Mouse (Mus musculus) heart, embryonic 10.5 days (tissue): ENCODE results near the gene Notch2. TPM values are rescaled to one million over a fixed set of nuclear protein-coding genes. Genes with fewer than 3 reads are reported as not detected.
A peak's percentile ranks its signal among the peaks of the same experiment; 100 is the strongest.

Source experiments
- DNase-seq: peaks from one replicate; pipeline ENCODE4 v3.0.0-alpha.2; 2017; ENCODE audit warnings: low spot score
- H3K27ac ChIP-seq: fragments of 300-500 bp; sonication (generic); 2 replicates; pipeline ENCODE4 v1.5.1; 2016; ENCODE audit warnings: mild to moderate bottlenecking
- H3K27me3 ChIP-seq: fragments of 300-500 bp; sonication (generic); 2 replicates; pipeline ENCODE4 v1.6.1; 2016; ENCODE audit warnings: mild to moderate bottlenecking; ENCODE audit not compliant: poor library complexity, insufficient read depth, severe bottlenecking
- H3K36me3 ChIP-seq: fragments of 300-500 bp; sonication (generic); 2 replicates; pipeline ENCODE4 v1.6.1; 2016; ENCODE audit warnings: mild to moderate bottlenecking, moderate library complexity
- H3K4me1 ChIP-seq: fragments of 300-500 bp; sonication (generic); 2 replicates; pipeline ENCODE4 v1.6.1; 2016; ENCODE audit warnings: mild to moderate bottlenecking
- H3K4me3 ChIP-seq: fragments of 300-500 bp; sonication (generic); 2 replicates; pipeline ENCODE4 v1.5.1; 2016; ENCODE audit warnings: mild to moderate bottlenecking, moderate library complexity
- H3K9me3 ChIP-seq: fragments of 300-500 bp; sonication (generic); 2 replicates; pipeline ENCODE4 v1.6.1; 2016; ENCODE audit warnings: mild to moderate bottlenecking, moderate library complexity
- WGBS: fragments of 180-500 bp; shearing (Covaris S2); methylation state at CpG from one replicate; pipeline ENCODE4 v1.1.7; 2016; 5-methylcytosine and 5-hydroxymethylcytosine counted together
- polyA plus RNA-seq: library from polyadenylated mRNA; unstranded; fragments of >200 nt; fragmentation: Nextera tagmentation; extraction: Ambion mirVana; gene quantifications from 2 replicates; pipeline ENCODE4 v1.2.1, GENCODE M21; 2016

Notch2 gene
- polyA plus RNA-seq, 1 experiment from 2014 or later: 16.8 TPM

DNA sequence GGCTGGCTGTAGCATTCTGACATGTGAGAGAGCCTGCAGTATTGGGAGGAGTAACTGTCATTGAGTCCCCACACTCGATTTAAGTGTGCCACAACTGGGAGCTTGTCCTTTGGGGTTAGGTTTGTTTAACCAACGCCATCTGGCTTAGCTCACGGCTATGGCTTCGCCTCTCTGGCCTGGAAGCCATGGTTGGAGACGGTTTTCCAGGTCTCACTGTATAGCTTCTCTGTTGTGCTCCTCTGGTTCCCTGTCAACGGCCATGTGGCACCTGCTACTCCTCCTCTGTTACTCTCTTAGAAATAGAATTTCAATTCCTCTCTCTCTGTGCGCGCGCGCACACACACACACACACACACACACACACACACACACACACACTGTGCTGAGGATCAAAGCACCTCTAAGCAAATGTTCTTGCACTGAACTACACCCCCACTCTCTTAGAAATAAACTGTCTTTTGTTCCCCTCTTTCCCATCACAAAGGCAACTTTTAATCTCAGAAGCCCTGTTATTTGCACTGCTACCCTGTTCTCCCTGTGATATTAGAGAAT, 171.9 kb downstream of the Notch2 start:
- no peaks in the 10 kb centered on the region for H3K36me3 ChIP-seq
- H3K4me1 ChIP-seq: no peaks in the 10 kb centered on the region
- H3K4me3 ChIP-seq: no peak overlapping the region
- DNase-seq: no peak
- 71% methylated on average over 10 of the region's 10 CpGs for WGBS
- no peak overlapping the region for H3K27ac ChIP-seq
- no peaks in the 10 kb centered on the region for H3K27me3 ChIP-seq
- H3K9me3 ChIP-seq: no peaks in the 10 kb centered on the region

DNA sequence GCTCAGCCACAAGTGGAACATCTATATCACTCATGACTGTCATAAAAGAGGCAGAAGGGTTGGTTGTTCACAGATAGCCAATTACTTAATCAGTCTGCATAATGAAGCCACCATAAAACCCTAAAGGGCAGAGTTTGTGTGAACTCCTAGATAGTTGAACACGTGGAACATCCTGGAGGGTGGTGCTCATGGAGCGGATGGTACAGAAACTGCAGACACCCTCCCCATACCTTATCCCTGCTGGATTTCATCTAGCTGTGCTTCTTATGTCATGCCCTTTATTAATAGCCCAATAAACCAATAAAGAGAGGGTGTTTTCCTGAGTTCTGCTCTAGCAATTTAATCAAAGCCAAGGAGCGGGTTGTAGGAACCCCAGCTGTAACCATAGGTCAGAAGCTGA, 174.4 kb downstream of the Notch2 start:
- no peak for DNase-seq
- Histone ChIP-seq H3K4me3 (no peak overlapping the region), H3K4me1 (no peaks in the 10 kb centered on the region), H3K27ac (no peak overlapping the region), H3K9me3 (no peaks in the 10 kb centered on the region), H3K36me3 (no peaks in the 10 kb centered on the region), H3K27me3 (no peaks in the 10 kb centered on the region)
- WGBS: 84% methylated on average over 3 of the region's 3 CpGs

DNA sequence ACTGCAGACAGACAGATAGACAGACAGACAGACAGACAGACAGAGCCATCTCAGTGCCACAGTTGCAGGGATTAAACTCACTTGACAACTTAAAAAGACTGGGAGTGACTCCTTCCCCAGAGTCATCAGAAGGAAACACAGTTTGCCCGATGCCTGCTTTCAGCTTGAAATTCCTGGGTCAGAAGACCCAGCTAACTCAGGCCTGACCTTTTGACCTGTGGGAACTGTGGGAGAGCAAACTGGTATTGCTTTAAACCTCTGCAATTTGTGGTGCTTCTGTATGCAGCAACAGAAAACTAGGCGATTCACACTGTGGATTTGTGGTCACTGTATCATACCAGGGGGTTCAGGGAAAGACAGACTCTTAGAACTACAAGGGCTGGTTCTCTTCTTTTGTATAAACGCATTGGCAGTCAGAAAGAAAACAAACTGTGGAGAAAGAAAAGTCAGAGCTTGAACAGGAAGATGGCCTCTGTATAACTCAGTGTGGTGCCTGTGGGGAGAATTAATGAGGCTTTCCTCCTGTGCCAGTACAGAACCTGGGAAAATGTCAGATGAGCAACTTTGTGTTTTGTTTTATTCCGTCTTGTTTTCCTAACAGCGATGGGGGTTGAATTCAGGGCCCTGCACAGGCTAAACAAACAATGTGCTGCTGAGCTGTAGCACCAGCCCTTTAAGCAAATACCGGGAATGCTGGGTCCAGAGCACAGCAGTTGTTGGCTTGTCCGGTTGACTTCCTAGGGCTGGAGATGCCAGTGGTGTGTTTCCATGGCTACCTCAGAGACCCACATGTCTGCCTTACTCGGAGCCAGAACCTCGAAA, 184.6 kb downstream of the Notch2 start:
- Histone ChIP-seq H3K27ac (peak overlapping the region; percentile 47), H3K27me3 (no peaks in the 10 kb centered on the region), H3K36me3 (no peaks in the 10 kb centered on the region), H3K9me3 (no peaks in the 10 kb centered on the region), H3K4me1 (peaks cover 17% of the 10 kb centered on the region; the same call in 1 of the 2 replicates), H3K4me3 (no peak overlapping the region)
- DNase-seq: no peak
- WGBS: 35% methylated on average over 9 of the region's 9 CpGs

DNA sequence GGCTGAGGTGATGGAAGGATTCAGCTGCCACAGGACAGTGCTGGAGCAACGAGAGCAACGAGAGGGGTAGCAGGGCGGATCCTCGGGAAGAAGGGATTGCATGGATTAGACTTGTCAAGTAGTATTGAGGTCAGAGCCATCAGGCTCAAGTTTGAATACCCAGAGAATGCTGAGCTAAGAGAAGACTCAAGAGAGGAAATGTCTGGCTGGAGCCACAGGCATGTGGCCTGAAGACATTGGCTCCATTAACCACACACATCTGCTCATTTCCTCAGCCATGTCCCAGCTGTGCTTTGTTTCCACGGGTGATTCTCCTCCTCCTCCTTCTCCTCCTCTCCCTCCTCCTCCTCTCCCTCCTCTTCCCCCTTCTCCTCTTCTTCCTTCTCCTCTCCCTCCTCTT, 186.4 kb downstream of the Notch2 start:
- peaks cover 26% of the 10 kb centered on the region; the same call in 1 of the 2 replicates for H3K4me1 ChIP-seq
- no peak overlapping the region for H3K27ac ChIP-seq
- no peak for DNase-seq
- no peaks in the 10 kb centered on the region for H3K36me3 ChIP-seq
- H3K27me3 ChIP-seq: no peaks in the 10 kb centered on the region
- H3K4me3 ChIP-seq: no peak overlapping the region
- WGBS: 61% methylated on average over 5 of the region's 5 CpGs
- H3K9me3 ChIP-seq: no peaks in the 10 kb centered on the region

Other genes with a start within 250 kb of the Notch2 start
- gene Pde4dip, start 124.8 kb upstream of the Notch2 start, polyA plus RNA-seq: 42.0 and 84.8 TPM in 2 replicates
- 140 and 154 TPM in 2 replicates for gene Sec22b, start 112.3 kb upstream of the Notch2 start, polyA plus RNA-seq
- not detected in 2 replicates for gene Adam30, start 147.1 kb downstream of the Notch2 start, polyA plus RNA-seq
- gene Reg4, start 208.6 kb downstream of the Notch2 start, polyA plus RNA-seq: not detected in 2 replicates